Mouse (Mus musculus) right cerebral cortex, postnatal 10 days (tissue): ENCODE measurements around the gene Ldb3.

ENCODE experiments used
- DNase-seq, 2 experiments: peaks; one replicate each; pipeline ENCODE4 v3.0.0; 2021; ENCODE audit warnings: low spot score in 2 of 2

Gene Ldb3

DNA sequence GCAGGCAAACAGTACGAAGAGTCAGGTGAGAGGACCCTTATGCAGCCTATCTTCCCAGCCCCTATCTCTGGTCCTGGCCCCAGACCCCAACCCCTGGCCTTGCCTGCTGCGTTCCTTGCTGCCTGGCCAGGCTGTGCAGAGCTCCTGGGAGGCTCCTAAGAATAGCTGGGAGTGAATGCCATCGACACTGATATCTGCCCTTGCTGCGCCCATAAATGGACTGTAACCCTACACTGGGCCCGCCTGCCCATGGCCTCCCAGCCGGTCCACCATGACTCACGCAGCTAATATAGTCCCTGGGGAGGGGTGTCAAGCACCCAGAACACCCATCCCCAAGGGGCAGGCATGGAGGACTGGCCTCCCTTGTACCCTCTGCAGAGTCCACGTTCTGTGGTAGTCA, at the start of gene Ldb3:
TSS of gene Ldb3 (minus strand) at position 185 of the 400 bp plus-strand sequence.
- DNase-seq: no peak

DNA sequence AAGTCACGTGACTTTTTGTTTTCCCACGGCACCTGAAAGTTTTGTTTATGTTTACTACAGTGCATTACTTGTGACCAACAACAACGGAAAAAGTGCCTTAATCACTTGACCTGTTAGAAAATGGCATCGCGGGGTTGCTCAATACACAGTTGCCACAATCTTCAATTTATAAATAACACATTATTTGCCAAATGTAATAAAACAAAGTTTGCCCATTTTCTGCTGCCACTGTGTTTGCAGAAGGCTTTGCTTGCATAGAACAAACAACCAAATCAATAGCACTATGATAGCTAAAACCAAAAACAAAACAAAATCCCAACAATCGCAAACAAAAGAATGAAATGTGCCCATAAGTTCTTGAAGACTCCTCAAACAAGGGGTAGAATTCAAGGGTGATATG, 47.2 kb upstream of the Ldb3 start:
- no peak for DNase-seq

DNA sequence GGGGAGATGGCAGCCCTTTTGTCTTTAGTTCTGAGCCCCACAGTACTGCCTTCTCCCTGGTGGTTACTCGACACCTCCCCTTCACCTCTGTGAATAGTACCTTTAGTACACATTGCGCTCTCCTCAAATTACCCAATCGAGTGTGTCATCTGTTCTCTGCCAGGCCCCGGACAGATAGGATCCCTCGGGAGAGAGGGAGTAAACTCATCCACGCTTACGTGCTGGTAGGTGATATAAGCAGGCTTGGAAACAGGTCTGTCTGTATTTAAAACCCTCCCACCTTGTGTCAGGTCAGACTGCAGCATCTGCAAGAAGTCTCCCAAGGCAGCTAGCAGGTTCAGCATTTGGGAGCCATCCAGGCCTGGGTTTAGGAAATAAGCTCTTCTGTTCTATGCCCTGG, 46.7 kb upstream of the Ldb3 start:
- DNase-seq: no peak

DNA sequence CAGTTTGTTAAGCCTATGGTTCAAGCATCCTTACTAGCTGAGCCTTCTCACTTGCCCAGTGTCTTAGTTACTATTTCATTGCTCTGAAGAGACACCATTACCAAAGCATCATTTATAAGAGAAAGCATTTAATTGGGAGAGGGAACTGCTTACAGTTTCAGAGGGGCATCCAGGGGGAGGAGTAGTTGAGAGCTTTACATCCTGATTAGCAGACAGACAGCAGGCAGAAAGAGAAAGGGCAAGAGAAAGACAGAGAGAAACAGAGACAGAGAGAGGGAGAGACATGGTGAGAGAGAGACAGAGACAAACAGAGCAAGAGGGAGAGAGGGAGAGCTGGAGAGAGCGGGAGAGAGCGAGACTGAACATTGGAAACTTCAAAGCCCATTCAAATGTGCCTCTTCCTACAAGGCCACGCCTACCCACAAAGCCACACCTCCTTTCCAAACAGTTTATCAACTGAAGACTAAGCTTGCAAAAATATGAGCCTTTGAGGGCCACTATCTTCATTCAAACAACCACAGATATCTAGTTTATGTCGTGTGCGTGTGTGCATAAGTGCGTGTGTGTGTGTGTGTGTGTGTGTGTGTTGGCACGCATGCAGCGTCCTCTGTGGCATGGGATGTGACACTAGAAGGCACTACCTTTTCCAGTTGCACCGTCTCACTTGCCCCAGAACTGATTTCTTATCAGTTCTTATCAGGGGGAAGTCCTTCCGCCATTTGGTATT, 44.4 kb upstream of the Ldb3 start:
- no peak for DNase-seq

DNA sequence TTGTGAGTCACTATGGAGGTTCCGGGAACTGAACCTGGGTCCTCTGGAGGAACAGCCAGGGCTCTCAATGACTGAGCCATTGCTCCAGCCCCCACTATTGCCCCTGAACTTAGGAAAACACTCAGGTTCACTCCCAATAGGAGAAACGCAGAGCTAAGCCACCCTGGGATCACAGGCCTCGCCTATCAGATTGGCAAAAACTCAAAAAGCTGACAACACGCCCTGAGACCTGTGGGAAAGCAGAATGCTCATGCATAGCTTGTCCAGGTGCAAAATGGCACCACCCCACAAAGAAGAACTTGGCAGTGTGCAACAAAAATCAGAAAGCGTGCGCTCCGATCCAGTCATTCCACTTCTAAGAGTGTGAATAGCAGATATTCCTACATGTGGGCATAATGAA, 38.3 kb upstream of the Ldb3 start:
- no peak for DNase-seq

DNA sequence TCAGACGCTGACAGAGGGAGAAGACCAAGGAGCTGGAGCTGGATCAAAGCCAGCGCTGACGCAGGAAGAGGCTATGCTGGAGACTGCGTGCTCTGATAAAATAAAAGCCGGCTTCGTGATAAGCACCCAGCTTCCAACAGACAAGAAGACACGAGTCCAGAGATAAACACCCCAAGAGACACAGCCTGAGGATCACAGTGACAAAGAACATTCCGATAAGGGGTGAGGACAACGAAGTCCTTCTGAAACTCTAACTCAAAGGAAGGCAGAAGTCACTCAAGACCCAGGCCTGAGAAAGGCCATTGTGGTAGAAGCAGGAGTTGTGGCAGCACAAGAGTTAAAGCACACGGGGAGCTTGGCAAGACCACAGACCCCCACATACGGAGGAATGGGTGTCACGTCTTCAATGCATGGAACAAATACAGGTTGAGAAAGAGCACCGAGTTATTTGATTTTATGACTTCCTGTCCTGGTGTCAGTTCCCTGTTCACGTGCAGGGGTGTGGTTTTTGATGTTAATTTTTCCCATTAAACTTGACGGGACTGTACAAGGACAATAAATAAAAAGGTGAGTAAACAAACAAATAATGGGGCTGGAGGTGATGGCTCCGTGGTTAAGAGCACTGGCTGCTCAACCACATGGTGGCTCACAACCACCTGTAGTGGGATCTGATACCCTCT, 35.2 kb upstream of the Ldb3 start:
- DNase-seq: no peak

DNA sequence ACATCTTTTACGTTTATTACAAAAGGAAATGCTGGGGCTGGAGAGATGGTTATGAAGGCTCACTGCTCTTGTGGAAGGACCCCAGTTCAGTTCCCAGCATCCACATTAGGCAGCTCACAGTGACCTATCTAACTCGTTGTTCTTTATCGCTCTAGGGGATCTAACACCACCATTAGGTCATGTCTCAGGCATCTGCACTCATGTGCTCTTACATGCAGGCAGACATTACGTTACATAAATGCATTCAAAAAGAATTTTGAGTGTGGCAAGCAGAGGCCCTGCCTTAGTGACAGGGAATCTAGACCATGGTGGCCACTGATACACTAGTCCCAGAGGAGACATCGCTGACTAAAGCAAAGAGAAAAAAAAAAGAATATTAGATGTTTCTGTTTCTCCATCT, 34.6 kb upstream of the Ldb3 start:
- DNase-seq: no peak

DNA sequence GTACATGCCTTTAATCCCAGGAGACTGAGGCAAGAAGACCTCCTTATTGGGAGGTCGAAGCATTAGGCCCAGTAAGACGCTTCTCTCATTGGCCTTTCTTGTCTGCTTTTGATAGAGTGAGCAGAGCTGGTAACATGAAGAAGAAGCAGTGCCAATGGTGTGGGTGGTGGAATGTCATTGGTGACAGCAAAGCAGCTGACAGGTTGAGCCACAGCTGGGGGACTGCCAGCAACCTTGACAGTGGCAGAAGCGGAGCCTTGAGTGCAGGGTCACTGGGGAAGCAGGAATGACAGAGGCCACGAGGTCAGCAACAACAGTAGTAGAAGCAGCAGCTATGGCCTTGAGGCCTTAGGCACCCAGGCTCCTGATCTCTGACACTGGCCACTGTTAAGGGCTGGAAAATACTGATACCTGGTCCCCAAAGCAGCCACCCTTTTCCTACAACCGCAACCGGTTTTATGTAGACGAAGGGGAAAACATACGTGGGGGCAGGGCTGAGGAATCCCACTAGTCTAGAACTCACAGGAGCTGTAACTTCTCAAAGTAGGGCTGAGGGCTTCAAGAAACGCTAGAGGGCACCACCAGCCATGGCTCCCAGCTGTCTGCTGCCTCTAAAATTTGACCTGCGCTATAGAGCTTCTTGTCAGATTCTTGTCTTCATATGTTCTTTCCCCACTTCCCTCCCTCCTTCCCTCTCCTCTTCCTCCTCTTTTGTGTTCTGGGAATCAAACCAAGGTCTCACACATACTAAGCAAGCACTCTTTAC, 32.3 kb upstream of the Ldb3 start:
- peak in 1 of 2 experiments; percentile 32 for DNase-seq

DNA sequence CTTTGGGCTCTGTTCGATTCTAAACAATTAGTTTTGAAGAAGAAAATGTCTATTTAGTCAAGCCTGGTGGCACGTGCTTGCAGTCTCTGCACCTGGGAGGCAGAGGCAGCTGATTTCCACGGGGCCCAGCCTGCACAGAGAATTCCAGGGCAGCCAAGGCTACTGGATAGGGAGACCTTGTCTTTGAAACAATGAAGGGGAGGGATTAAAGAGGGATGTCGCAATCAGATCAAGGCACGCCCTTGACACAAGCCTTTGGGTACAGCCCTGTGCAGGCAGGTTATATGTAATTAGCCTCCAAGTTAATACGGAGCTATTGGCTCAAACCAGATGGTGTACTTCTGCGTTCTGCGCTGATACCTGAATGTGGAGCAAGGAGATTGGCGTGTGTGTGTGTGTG, 30.3 kb upstream of the Ldb3 start:
- no peak for DNase-seq

DNA sequence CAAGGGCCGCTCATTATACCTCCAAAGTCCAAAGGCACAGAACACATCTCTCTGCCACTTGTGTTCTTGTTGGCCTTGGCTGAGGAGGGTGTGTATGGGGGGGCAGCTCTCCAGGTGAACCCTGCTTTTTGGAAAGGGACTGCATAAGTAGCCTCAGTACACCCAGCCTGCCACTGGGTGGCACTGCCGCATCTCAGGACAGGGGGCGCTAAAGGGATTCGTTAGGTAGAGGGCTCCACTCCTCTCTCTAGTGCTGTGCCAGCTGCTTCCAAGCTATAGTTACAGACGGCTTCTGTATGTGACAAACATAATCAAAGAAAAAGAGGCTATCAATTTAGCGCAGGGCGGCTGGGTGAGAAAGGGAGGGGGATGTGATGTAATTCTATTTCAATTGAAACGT, 28.3 kb upstream of the Ldb3 start:
- peak; percentile 81 to 91 for DNase-seq

DNA sequence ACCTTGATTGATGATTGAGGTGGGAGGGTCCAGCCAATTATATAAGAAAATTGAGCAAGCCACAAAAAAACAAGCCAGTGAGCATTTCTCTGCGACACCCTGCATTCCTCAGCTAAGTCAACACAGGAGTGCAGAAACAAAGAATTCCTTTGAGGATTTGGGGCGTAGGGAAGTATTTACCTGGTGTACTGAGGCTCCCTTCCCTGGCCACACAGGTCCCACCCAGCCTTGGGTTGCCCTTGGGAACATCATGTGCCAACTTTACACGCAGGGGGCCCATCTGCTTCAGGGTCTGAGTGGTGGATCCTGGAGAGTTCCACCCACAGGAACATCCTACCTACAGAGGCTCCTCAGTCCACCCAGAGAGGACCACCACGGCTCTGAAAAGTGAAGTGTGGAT, 27.1 kb upstream of the Ldb3 start:
- DNase-seq: no peak

DNA sequence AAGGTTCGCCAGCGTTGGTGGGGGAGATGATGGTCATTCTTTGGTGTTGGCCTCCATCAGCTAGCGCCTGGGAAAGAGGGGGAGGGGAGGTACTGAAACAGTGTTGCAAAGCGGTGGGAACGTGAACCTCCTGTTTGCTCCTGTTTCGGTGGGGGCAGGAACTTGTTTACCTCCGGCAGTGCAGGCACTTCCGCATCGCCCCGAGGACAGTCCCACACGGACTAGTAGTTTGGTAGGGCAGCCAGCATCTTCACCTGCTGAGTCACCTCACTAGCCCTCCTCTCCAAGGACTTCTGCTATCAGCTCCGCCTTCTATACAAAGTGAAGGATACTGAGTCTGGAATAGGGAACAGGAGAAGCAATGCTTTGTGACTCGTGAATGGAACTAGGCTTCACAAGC, 26.6 kb upstream of the Ldb3 start:
- no peak for DNase-seq

DNA sequence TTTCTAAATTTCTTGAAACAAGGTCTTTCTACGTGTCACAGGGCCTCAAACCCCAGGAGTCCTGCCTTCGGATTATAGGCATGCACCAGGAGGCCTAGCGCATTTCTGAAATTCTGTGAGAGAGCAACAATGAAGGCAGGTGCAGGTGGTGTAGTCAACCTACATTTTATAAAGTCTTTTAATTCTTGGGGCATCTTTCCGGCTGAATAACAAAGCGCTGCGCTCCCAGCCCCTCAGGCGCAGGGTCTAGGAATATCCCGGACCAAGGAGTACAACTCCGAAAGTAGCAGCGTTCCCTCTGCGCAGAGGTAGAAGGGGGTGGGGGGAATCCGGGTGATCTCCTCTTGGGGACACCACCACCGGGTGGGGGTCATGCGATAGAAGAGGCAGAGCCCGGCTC, 26.1 kb upstream of the Ldb3 start:
- no peak for DNase-seq

DNA sequence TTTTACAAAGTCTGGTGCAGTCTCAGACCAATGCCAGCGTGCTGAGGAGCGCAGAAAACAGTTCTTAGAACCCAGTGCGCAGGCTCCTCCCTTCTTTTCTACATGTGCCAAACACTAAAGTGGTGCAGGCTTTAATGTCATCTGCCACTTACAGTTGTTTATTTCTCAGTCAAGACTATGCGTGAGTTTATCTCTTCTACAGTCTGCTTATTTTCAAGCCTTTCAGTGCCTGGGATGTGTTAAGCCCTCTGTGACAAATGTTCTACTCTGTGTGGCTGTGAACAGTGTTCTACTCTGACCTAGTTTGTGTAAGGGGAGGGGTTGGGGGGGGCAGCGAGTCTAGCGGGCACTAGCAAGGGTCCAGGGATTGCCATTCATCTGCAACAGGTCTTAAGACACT, 25.0 kb upstream of the Ldb3 start:
- no peak for DNase-seq

DNA sequence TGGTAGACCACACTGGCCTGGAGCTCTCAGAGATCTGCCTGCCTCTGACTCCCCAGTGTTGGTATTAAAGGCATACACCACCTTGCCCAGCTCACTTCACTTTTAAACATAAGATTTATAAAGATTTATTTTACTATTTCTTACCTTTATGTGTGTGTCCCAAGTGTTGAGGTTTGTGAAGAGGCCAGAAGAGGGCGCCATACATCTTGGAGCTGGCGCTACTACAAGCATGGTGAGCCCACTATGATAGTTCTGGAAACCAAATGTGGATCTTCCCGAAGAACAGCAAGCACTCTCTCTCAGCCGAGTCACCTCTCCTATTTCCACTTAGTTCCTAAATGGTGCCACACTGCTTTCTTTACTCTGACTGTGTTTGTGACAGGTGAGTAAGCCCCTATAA, 23.7 kb upstream of the Ldb3 start:
- DNase-seq: no peak

DNA sequence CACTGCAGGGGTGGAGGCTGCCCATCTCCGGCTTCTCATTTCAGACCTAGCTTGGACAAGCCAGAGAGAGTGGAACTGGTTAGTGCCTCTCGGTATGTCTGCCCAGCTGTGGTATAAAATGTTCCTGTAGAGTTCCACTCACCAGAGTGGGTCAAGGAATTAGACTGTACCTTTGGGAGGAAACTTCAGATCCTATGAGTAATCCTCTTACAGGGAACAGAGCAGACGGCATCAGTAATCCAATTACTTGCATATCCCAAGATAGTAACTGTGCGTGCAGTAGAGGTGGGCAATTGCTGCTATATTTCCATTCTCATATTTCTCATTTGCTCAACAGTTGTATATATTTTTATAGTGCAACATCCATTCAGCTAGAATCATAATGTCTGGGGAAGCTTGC, 23.1 kb upstream of the Ldb3 start:
- no peak for DNase-seq

DNA sequence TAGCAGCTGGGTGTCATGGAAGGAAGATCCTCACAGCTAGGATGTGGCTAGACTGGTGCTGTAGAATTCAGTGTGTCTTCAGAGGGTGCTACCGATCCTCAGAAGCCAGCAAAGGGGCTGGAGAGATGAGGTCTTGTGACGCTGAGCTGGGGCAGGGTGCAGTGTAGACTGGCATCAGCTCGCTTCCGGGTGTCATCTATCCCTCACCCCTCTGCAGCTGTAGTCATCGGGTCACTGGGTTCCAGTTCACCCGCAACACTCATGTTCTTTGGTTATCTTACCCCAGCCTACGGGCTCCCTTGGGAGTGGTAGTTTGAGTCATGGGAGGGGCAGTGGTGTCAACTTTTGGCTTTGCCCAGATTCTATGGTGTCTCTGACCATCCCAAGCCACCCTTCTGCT, 13.4 kb upstream of the Ldb3 start:
- DNase-seq: no peak

DNA sequence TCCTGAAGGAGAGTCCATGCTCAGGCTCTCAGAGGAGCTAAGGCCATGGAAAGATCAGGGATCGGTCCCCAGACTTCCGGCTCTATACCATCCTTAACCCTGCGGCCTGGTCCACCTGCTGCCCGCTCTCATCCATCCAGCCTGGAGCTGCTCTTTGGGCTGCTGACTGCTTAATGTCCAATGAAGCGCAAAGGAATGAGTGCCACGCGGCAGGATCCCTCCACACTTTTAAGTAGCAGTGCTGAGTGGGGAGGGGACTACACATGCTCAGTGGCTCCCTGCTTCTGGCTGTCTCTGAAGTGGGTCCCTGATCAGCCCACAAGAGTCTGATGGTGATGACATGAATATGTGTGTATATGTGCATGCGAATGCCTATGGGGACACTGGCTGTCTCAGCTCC, 11.5 kb upstream of the Ldb3 start, which contains the start of gene Opn4:
TSS of gene Opn4 (minus strand) at position 202 of the 400 bp plus-strand sequence.
- no peak for DNase-seq

DNA sequence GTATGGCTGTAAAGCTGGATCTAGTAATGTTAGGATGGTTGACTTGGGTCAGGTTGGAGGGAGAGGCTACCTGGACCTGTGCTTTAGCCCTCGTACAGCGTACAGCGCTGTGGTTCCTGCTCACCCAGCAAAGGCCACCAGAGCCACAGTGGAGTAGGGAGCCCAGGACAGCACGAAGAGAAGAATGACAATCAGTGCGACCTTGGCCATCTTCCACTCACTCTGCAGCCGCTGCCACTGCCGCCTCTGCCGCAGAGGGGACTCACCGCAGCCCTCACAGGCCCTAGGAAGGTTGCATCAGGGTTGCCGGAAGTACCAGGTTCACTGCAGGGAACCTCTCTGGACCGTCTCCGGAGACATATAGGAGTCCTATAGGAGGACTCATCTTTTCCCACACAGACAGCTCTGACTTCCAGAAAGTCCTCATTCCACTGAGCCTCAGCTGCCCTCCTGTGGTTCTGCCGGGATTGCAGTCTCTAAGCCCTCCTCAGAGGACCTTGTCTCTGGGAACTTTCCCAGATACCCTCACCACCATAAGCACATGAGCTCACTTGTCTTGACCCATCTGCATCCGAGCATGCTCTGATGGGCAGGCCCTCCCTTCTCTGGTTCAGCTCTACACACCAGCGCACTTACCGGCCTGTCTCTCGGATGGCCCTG, 7.2 kb upstream of the Ldb3 start:
- no peak for DNase-seq

DNA sequence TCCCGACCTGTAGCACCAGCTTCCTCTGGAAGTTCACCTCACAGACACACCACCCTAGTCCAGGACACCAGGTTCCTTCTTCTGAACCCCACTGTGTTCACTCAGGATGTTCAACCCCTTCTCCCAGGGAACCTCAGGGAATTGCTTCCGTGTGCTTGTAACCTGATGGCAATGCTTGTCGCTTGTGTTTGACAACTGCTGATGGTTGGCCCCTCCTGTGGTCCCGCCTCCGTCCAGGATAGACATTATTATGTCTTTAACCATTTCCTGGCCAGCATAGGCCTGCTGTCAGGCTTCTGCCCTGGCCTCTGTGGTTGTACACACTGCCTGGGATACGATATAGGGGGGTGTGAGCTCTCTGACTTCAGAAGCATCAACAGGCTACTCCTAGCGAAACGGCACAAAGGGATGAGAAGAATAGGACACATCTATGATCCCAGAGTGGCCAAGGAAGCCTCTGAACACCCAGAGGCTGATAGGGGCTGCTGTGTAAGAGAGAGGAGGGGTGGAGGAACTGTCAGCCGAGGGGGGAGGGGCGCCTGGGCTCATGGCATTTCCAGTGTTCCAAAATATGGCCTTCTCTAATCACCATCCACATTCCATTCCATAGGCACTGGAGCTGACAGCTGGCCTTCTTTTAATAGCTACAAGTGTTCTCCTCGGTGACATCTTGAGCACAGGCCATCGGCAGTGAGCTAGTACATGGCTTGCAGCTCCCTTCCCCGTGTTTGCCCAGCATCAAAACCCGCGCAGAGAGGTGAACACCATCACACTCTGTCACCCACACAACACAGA, 3.5 kb upstream of the Ldb3 start:
- DNase-seq: no peak
